Mouse (Mus musculus) hindbrain, embryonic 14.5 days (tissue): ENCODE results near the gene Coro2b. TPM values are rescaled to one million over a fixed set of nuclear protein-coding genes. Genes with fewer than 3 reads are reported as not detected.

Source experiments
- ATAC-seq: fragments of 200-750 bp; cut with Nextera tagmentation; 2 replicates; pipeline ENCODE4 v1.8.0; 2017; ENCODE audit warnings: moderate number of reproducible peaks, mild to moderate bottlenecking, moderate TSS enrichment, moderate library complexity; ENCODE audit not compliant: low FRiP score
- DNase-seq: peaks from one replicate; pipeline ENCODE4 v3.0.0-alpha.2; 2015; ENCODE audit warnings: low spot score
- H3K27ac ChIP-seq: fragments of 300-500 bp; sonication (generic); 2 replicates; pipeline ENCODE4 v1.5.1; 2014; ENCODE audit warnings: mild to moderate bottlenecking, moderate library complexity
- H3K27me3 ChIP-seq: fragments of 300-500 bp; sonication (generic); 2 replicates; pipeline ENCODE4 v1.6.1; 2014; ENCODE audit warnings: mild to moderate bottlenecking, low read length, mixed read lengths; ENCODE audit not compliant: control insufficient read depth, insufficient read depth
- H3K36me3 ChIP-seq: fragments of 300-500 bp; sonication (generic); replicated peaks from 2 replicates; pipeline ENCODE4 v1.6.1; 2014; ENCODE audit not compliant: control insufficient read depth, insufficient read depth
- H3K4me1 ChIP-seq: fragments of 300-500 bp; sonication (generic); replicated peaks from 2 replicates; pipeline ENCODE4 v1.6.1; 2014; ENCODE audit warnings: antibody characterized with exemption, low read length, mixed read lengths; ENCODE audit not compliant: control insufficient read depth, insufficient read depth
- H3K4me2 ChIP-seq: fragments of 300-500 bp; sonication (generic); replicated peaks from 2 replicates; pipeline ENCODE4 v1.6.1; 2014; ENCODE audit warnings: mild to moderate bottlenecking, moderate library complexity
- H3K4me3 ChIP-seq: fragments of 300-500 bp; sonication (generic); replicated peaks from 2 replicates; pipeline ENCODE4 v1.5.1; 2014; ENCODE audit warnings: mild to moderate bottlenecking, low read length
- H3K9ac ChIP-seq: fragments of 300-500 bp; sonication (generic); 2 replicates; pipeline ENCODE4 v1.6.1; 2014
- H3K9me3 ChIP-seq: fragments of 300-500 bp; sonication (generic); 2 replicates; pipeline ENCODE4 v1.6.1; 2016; ENCODE audit warnings: low read length; ENCODE audit not compliant: control insufficient read depth
- WGBS: fragments of 180-500 bp; shearing (Covaris S2); extraction: QIAGEN DNeasy Blood & Tissue Kit; methylation state at CpG from one replicate; pipeline ENCODE4 v1.1.7; 2014; 5-methylcytosine and 5-hydroxymethylcytosine counted together
- polyA plus RNA-seq: library from polyadenylated mRNA; unstranded; fragments of >200 nt; fragmentation: Nextera tagmentation; extraction: Ambion mirVana; gene quantifications from 2 replicates; pipeline ENCODE4 v1.2.1, GENCODE M21; 2014

Gene Coro2b
- polyA plus RNA-seq, 1 experiment from 2014 or later = 38.5 TPM

- Histone ChIP-seq H3K9me3 (no peaks in the 10 kb centered on the region), H3K9ac (no peak overlapping the region), H3K27me3 (no peaks in the 10 kb centered on the region), H3K4me1 (no peaks in the 10 kb centered on the region), H3K36me3 (no peaks in the 10 kb centered on the region), H3K4me2 (no peak overlapping the region), H3K27ac (no peak overlapping the region), H3K4me3 (no peak overlapping the region)
- DNase-seq (no peak), ATAC-seq (no peak)
- 82% methylated on average over 4 of the region's 4 CpGs for WGBS
Measured at GRCm38 (mm10) chr9:62385727-62386518, 150.9 kb downstream of the Coro2b start.

- Histone ChIP-seq H3K36me3 (peaks cover 5% of the 10 kb centered on the region), H3K4me1 (no peaks in the 10 kb centered on the region), H3K4me3 (no peak overlapping the region), H3K9me3 (no peaks in the 10 kb centered on the region), H3K4me2 (no peak overlapping the region), H3K27ac (no peak overlapping the region), H3K9ac (no peak overlapping the region), H3K27me3 (no peaks in the 10 kb centered on the region)
- ATAC-seq (no peak), DNase-seq (no peak)
- 92% methylated on average over 6 of the region's 6 CpGs for WGBS
Measured at GRCm38 (mm10) chr9:62385062-62385461, 151.8 kb downstream of the Coro2b start.

GRCm38 (mm10) chr9:62382519-62383084, 154.2 kb downstream of the Coro2b start:
- Histone ChIP-seq H3K4me3 (no peak overlapping the region), H3K4me2 (no peak overlapping the region), H3K27me3 (no peaks in the 10 kb centered on the region), H3K9me3 (no peaks in the 10 kb centered on the region), H3K27ac (no peak overlapping the region), H3K4me1 (no peaks in the 10 kb centered on the region), H3K9ac (no peak overlapping the region), H3K36me3 (peaks cover 27% of the 10 kb centered on the region)
- WGBS = 77% methylated on average over 10 of the region's 10 CpGs
- no peak for ATAC-seq
- no peak for DNase-seq

GRCm38 (mm10) chr9:62381402-62381913, 155.4 kb downstream of the Coro2b start:
- Histone ChIP-seq H3K27me3 (no peaks in the 10 kb centered on the region), H3K27ac (no peak overlapping the region), H3K9ac (no peak overlapping the region), H3K36me3 (peaks cover 37% of the 10 kb centered on the region), H3K9me3 (no peaks in the 10 kb centered on the region), H3K4me2 (no peak overlapping the region), H3K4me1 (no peaks in the 10 kb centered on the region), H3K4me3 (no peak overlapping the region)
- 54% methylated on average over 8 of the region's 8 CpGs for WGBS
- DNase-seq = no peak
- no peak for ATAC-seq

GRCm38 (mm10) chr9:62380351-62380750, 156.5 kb downstream of the Coro2b start:
- Histone ChIP-seq H3K9ac (no peak overlapping the region), H3K4me3 (no peak overlapping the region), H3K27ac (no peak overlapping the region), H3K36me3 (peaks cover 47% of the 10 kb centered on the region), H3K4me1 (no peaks in the 10 kb centered on the region), H3K4me2 (no peak overlapping the region), H3K27me3 (no peaks in the 10 kb centered on the region), H3K9me3 (no peaks in the 10 kb centered on the region)
- ATAC-seq = no peak
- WGBS = 51% methylated on average over 5 of the region's 5 CpGs
- DNase-seq = no peak

GRCm38 (mm10) chr9:62377897-62378296, 158.9 kb downstream of the Coro2b start:
- Histone ChIP-seq H3K36me3 (peaks cover 66% of the 10 kb centered on the region), H3K4me1 (no peaks in the 10 kb centered on the region), H3K27ac (no peak overlapping the region), H3K4me3 (no peak overlapping the region), H3K9me3 (no peaks in the 10 kb centered on the region), H3K27me3 (no peaks in the 10 kb centered on the region), H3K9ac (no peak overlapping the region), H3K4me2 (no peak overlapping the region)
- ATAC-seq (no peak), DNase-seq (no peak)
- 97% methylated on average over 10 of the region's 10 CpGs for WGBS

GRCm38 (mm10) chr9:62374276-62374675, 162.6 kb downstream of the Coro2b start:
- H3K36me3 ChIP-seq = peaks cover 57% of the 10 kb centered on the region
- DNase-seq (no peak), ATAC-seq (no peak)
- WGBS = 89% methylated on average over 3 of the region's 3 CpGs
- no peak overlapping the region for H3K9ac ChIP-seq
- H3K4me3 ChIP-seq = no peak overlapping the region
- peaks cover 10% of the 10 kb centered on the region; the same call in 1 of the 2 replicates for H3K4me1 ChIP-seq
- no peak overlapping the region; the same call in 1 of the 2 replicates for H3K27ac ChIP-seq
- H3K27me3 ChIP-seq = no peaks in the 10 kb centered on the region
- H3K4me2 ChIP-seq = no peak overlapping the region
- no peaks in the 10 kb centered on the region for H3K9me3 ChIP-seq

- H3K4me3 ChIP-seq = no peak overlapping the region
- no peak overlapping the region for H3K9ac ChIP-seq
- no peak overlapping the region for H3K4me2 ChIP-seq
- no peaks in the 10 kb centered on the region for H3K27me3 ChIP-seq
- WGBS = 62% methylated on average over 18 of the region's 18 CpGs
- DNase-seq (peak; percentile 51), ATAC-seq (no peak)
- H3K9me3 ChIP-seq = no peaks in the 10 kb centered on the region
- peaks cover 12% of the 10 kb centered on the region; the same call in 1 of the 2 replicates for H3K4me1 ChIP-seq
- no peak overlapping the region for H3K27ac ChIP-seq
- H3K36me3 ChIP-seq = peaks cover 52% of the 10 kb centered on the region
Measured at GRCm38 (mm10) chr9:62373222-62374123, 163.4 kb downstream of the Coro2b start.
